Mouse (Mus musculus) gastrocnemius, postnatal 4 days (tissue): ENCODE results near the gene Gps1. TPM values are rescaled to one million over a fixed set of nuclear protein-coding genes. Genes with fewer than 3 reads are reported as not detected.
"Not testable (repeated sequence)": the region's sequence is repeated elsewhere in the genome, so short reads cannot be mapped to it uniquely, and the experiment has no call there.

ENCODE experiments used
- DNase-seq, 2 experiments: peaks; one replicate each; pipeline ENCODE4 v3.0.0; 2021 to 2022; ENCODE audit warnings: low spot score in 2 of 2, mixed read lengths in 2 of 2
- total RNA-seq, 2 experiments: library from RNA; stranded (reverse); gene quantifications; 2 replicates each; pipeline ENCODE4 v1.2.3; 2021

Gene Gps1
- total RNA-seq, 2 experiments from 2014 or later = 67.1 to 70.9 TPM

DNA sequence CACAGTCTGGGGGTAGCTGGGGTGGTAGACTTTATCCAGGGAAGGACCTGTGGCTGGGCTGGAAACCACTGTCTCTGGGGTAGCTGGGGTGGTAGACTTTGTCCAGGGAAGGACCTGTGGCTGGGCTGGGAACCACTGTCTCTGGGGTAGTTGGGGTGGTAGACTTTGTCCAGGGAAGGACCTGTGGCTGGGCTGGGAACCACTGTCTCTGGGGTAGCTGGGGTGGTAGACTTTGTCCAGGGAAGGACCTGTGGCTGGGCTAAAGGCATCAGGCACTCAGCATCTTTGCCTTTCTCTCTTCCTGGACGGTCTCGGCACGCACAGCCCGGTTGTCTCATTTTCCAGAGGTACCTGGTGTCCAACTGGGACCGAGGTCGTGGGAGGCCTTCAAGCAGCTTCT is 2.7 kb upstream of the Gps1 start:
- not testable (repeated sequence) for DNase-seq

GRCm38 (mm10) chr11:120783426-120784063 is 527 bp upstream of the Gps1 start:
- DNase-seq = no peak

DNA sequence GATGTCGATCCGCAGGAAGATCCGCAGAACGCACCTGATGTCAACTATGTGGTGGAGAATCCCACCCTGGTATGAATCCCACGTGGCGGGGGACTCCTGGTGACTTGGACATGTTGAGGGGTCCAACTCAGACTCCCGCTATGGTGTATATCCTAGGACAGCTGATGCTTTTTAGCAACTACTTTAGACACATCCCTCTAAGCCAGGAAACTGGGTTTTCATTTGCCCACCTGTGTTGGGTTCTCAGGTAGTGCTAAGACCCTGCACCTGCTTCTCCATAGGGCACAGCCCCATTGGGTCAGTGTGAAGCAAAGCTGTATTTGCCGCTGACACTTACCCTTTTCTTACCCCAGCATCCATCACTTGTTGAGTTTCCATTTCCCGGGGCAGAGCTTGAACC is 1.1 kb downstream of the Gps1 start:
- DNase-seq = no peak

DNA sequence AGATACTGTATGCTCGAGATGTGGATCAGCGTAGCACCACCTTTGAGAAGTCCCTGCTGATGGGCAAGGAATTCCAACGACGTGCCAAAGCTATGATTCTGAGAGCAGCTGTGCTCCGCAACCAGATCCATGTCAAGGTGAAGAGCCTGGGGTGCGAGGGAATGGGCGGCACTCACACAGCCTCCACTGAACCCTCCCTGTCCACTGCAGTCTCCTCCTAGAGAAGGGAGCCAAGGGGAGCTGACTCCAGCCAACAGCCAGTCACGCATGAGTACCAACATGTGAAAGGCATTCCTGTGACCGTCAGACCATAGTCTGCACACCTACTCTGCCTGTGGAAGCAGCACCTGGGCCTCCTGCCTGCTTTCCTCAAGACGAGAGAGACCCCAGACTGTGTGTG is 4.4 kb downstream of the Gps1 start:
- not testable (repeated sequence) for DNase-seq

- no peak for DNase-seq
These were observed 5.3 kb downstream of the Gps1 start for GRCm38 (mm10) chr11:120789355-120789754.

DNA sequence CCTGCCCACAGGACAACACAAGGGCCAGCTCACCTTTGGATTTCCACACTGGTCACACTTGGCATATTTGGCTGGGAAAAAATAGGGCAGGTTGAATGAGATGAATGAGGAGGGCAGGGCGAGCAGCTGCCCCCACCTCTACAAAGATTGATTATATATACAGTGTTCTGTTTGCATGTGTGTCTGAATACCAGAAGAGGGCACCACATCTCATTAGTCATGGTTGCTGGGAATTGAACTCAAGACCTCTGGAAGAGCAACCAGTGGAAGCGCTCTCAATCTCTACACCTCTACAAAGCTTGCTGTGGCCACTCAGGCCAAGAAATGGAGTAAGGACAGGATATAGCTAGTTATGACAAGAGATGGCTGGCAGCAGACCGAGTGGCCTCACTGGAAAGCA is 5.7 kb downstream of the Gps1 start:
- DNase-seq = no peak

GRCm38 (mm10) chr11:120792652-120793051 is 8.6 kb downstream of the Gps1 start:
- no peak for DNase-seq

- peak; percentile 94 to 95 for DNase-seq
These were observed 11.9 kb downstream of the Gps1 start, which contains the start of gene Dus1l for GRCm38 (mm10) chr11:120795756-120796613. TSS of gene Dus1l (minus strand) at chr11:120796403.

DNA sequence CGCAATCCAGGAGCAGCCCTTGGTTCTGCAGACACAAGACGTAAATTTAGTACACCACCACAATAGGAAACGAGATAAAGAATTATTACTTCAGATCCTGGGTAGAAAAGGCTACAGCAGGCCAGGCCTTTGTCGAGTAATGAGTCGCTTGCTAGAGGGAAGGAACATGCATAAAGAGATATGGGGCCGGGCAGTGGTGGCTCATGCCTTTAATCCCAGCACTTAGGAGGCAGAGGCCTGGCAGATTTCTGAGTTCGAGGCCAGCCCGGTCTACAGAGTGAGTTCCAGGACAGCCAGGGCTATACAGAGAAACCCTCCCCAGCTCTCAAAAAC is 12.5 kb downstream of the Gps1 start:
- no peak for DNase-seq

DNA sequence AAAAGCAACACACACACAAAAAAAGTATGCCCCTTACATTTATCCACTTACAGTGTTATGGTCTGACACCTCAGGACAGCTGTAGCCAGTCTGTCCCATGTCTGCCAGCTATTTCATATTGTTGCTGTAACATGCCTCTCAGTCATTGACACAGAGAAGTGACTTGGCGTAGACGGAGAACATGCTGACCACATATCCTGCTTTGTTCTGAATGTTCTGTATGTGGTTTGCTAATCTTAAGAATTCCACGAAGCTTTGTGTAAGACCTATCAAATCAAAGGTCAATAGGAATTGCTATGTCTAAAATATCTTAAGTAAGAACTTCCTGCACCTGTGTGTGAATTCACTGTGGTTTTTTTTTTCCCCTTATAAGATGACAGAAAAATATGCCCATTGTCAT is 14.2 kb downstream of the Gps1 start:
- DNase-seq = no peak

GRCm38 (mm10) chr11:120799316-120799890 is 15.3 kb downstream of the Gps1 start:
- no peak for DNase-seq

DNA sequence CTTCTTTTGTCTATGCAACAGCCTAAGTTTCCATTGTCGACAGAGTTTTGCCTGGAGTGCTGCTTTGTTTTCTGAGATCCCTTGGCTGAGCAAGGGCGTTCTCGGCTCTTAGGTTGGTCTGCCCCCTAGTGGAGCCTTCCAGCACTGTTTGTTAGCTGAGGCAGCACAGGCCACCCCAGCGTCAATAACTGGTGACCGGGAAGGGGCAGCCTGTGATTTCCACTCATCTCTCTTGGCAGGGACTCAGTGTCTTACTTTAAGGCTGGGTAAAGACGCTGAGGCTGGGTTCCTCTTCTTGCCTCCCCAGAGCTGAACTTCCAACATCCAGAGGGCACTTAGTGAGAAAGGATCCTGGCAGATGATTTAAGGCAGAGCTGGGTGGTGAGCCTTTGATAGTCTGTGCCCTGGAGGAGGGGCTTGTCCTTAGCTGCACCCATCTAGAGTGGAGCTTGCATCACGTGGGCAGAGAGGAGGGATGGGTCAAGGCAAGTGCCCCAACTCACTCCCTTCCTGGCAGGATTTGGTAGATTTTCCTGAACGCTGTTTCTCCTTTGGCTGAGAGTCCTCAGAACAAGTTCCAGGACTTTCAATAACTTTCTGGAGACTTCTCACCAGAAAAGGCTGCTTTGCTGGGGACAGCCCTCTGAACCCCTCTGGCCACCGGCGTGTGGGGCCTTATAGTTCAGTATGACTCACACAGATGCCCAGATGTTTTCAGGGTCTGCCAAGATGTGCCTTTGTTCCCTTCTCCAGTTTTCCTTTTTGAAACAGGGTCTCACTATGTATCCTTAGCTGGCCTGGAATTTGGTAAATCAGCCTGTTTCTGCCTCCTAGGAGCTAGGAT is 16.2 kb downstream of the Gps1 start:
- peak; percentile 74 to 91 for DNase-seq

- DNase-seq = no peak
These were observed 20.2 kb downstream of the Gps1 start for GRCm38 (mm10) chr11:120804274-120804673.

DNA sequence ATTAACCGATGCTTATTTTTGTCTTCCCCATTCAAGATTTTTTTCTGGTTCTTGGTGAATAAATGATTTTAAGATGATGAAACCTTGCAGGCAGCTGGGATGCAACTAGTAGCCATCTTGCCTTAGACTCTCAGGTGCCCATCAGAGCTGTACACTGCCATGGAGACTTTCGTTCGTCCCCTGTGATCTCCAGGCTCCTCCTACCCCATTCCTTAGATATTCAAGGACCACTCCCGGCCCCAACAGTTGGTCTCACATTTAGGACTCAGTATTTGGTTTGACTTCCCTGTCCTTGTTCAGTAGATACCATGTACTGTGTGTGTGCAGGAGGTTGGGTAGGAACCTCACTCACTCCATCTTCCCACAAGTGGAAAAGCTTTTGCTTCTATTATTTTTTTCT is 20.7 kb downstream of the Gps1 start:
- DNase-seq = no peak

- no peak for DNase-seq
These were observed 21.6 kb downstream of the Gps1 start for GRCm38 (mm10) chr11:120805375-120806298.

GRCm38 (mm10) chr11:120808010-120808409 is 23.9 kb downstream of the Gps1 start:
- no peak for DNase-seq

DNA sequence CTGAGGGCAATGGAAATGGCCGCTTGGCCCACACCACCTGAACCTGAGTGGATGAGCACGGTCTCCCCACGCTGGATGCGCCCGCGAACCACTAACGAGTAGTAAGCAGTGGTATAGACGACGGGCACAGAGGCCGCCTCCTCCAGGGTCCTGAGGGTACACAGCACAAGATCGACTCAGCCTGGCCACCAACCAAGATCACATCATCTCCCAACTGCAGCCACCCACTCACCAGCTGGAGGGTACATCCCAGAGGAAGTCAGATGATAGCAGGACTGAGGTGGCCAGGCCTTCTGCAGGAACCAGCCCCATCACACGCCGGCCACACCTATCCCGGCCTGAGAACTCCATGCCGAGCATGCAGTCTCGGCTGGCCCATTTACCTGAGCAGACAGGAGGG is 28.0 kb downstream of the Gps1 start:
- DNase-seq = no peak

DNA sequence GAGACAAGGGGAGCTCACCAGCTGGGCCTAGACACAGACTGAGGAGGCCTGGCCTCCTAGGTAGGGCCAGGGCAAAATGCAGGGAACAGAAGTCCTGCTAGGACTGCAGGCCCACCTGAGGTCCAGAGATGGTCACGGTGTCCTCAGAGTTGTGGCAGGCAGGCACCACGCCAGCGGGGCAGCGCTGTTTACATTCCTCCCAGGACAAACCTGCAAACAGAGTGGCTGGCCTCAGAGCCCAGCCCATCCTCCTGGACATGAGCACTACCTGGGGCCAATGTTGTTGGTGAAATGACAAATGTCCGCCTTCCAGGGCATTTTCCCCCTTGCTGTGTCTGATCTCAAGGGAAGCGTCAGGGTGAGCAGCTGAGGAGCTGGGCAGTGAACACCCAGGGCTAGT is 33.3 kb downstream of the Gps1 start:
- DNase-seq = no peak

- DNase-seq = no peak
These were observed 34.2 kb downstream of the Gps1 start for GRCm38 (mm10) chr11:120818251-120818650.

DNA sequence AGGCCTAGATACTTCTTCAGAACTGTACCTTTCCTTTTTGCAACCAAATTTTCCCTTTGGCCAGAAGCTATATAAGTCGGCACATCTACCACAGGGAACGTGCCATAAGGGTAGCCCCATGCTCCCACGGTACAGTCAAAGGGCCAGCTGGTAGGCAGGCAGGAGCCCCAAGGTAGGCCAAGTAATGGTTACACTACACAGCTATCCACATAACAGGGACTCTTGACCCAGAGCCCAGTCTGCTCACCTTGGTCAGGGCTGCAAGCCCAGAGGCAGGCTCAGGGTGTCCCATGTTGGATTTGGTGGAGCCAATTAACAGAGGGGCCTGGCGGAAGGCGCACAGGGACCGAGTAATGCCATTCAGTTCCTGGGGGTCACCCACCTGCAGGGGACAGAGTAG is 35.5 kb downstream of the Gps1 start:
- peak in 1 of 2 experiments; percentile 8 for DNase-seq
